Mouse (Mus musculus): ENCODE measurements at regions not wholly inside any gene's neighbourhood (a gene's known extent, or its start where the extent isn't known, plus 50 kb on each side); places are given as distances from the start of the nearest gene placed in this dataset.

DNA sequence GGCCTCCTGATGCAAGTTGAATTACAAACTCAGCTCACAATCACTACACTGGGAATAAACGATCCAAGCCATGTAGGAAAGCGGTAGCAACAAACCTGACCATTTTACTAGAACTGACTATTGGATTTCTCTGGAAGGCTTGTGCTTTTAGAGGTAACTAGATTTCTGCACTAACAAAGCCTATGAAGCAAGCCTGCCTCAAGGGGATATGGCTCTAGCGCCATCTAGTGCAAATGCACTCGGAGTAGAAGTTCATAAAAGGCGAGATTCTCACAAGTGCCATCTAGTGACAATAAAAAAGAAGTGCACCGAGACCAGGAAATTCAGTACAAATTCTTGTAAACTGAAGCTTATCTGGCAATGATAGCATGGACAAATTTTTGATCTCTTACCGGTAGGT lies 364.9 kb upstream of the Fmr1 start:
- DNase-seq (ENCODE audit: low spot score in 2 of 2): peak; percentile 68 to 75

Measured in layer of hippocampus, postnatal 10 days (tissue).